In the genomic region with DNA sequence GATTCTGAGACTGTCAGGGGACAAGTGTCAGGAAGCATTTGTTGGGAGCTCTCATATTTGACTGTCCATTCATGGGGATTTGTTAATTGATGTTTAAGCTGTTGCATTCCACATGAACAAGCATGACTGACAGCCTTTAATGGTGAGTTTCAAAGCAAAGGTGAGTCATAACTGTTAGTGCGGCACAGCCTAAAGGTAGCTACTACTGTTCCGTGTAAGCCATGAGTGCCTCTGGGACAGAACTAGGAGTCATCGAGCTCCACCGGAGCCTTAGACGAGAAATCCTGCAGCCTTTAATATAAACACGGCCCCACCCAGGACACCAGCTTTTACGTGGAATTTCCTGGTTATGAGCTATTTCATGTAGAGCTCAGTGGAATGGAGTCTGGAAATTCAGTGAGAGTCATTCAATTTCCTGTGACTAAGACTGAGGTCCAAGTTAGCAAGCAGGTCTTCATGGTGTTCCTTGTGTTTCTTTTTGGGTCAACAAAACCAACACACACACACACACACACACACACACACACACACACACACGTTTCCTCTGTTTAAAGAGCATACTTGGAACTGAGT, we compare ENCODE assay signal across 19 mouse cellular contexts.
"Had no signal": no experiment of that assay in that cellular context is flagged by ENCODE, and none has a peak within 500 bp of the region (broad histone marks: within the 10 kb centered on the region; RNA-seq: fewer than 3 reads in every experiment).

No protein-coding gene starts in this region.

- DNase-seq: kidney, adult 9 months; kidney, postnatal 25 days; layer of hippocampus, adult 9-11 months; layer of hippocampus, postnatal 36 days; liver, embryonic 13.5 days; lung, adult 2 months; retina, postnatal 1 day; right cerebral cortex, postnatal 25 days; spleen, adult 18-20 months; thymus, adult 18-20 months; thymus, postnatal 36 days had no signal

- H3K27ac ChIP-seq: layer of hippocampus, adult 2 months; left cerebral cortex, adult 2 months; liver, embryonic 13.5 days; midbrain, embryonic 10.5 days; midbrain, embryonic 13.5 days; neural tube, embryonic 13.5 days had no signal

- H3K9ac ChIP-seq: liver, embryonic 13.5 days; midbrain, embryonic 13.5 days; neural tube, embryonic 13.5 days had no signal

- ATAC-seq: midbrain, embryonic 13.5 days; midbrain, embryonic 16.5 days had no signal

- H3K4me2 ChIP-seq: liver, embryonic 13.5 days; midbrain, embryonic 13.5 days; neural tube, embryonic 13.5 days had no signal

- H3K27me3 ChIP-seq: liver, embryonic 13.5 days; megakaryocyte, embryonic 14.5 days; midbrain, embryonic 13.5 days; neural tube, embryonic 13.5 days had no signal

- H3K9me3 ChIP-seq: liver, embryonic 13.5 days; megakaryocyte, embryonic 14.5 days; midbrain, embryonic 10.5 days; midbrain, embryonic 13.5 days; neural tube, embryonic 13.5 days had no signal

- H3K4me3 ChIP-seq: layer of hippocampus, adult 2 months; left cerebral cortex, adult 2 months; liver, embryonic 13.5 days; megakaryocyte, embryonic 14.5 days; midbrain, embryonic 10.5 days; midbrain, embryonic 13.5 days; myocyte; neural tube, embryonic 13.5 days had no signal

- H3K36me3 ChIP-seq: liver, embryonic 13.5 days; midbrain, embryonic 10.5 days; midbrain, embryonic 13.5 days; neural tube, embryonic 13.5 days had no signal

- H3K4me1 ChIP-seq: liver, embryonic 13.5 days; megakaryocyte, embryonic 14.5 days; midbrain, embryonic 10.5 days; midbrain, embryonic 13.5 days; neural tube, embryonic 13.5 days had no signal
